Mouse (Mus musculus) bone marrow macrophage, adult 2 months (primary cell): Measurements from ENCODE around the gene Tmem121.

Experiments used
- CTCF ChIP-seq: IDR thresholded peaks from 2 replicates; pipeline ENCODE4 v1.5.1; 2012; ENCODE audit warnings: low read depth, mild to moderate bottlenecking, low read length, moderate library complexity
- POLR2A ChIP-seq: IDR thresholded peaks from 2 replicates; pipeline ENCODE4 v1.6.1; 2012; ENCODE audit warnings: mild to moderate bottlenecking, low read depth, low read length, borderline replicate concordance

DNA sequence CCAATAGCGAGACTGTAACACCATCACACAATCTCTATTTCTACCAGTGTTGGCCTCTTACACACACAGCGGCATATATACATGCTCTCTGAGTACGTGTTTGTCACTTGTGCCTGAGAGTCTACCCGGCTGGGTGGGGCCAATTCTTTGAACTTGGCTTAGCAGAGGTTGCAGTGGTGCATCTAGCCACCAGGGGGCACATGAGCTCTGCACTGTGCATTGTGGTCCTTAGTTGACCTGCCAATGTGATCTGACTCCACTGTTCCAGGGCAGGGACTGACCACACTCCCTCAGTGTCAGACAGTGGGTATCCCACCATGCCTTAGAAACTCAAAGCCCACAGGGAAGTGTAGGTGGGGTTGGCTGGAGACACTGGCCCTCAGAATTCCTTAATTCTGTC, 34.1 kb downstream of the Tmem121 start:
- peak; percentile 52 for TF ChIP-seq CTCF
- TF ChIP-seq POLR2A, result no peak
